Mouse (Mus musculus) CD4-positive, CD25-positive, alpha-beta regulatory T cell, adult 4 months (primary cell): ENCODE data around the gene Gucy1a1. TPM values are rescaled to one million over a fixed set of nuclear protein-coding genes. Genes with fewer than 3 reads are reported as not detected.
"Not testable (repeated sequence)": the region's sequence is repeated elsewhere in the genome, so short reads cannot be mapped to it uniquely, and the experiment has no call there.

ENCODE experiments used
- ATAC-seq: one replicate; pipeline ENCODE4 v1.8.0; 2017
- polyA plus RNA-seq, 2 experiments: library from polyadenylated mRNA; unstranded; fragments of 100-300 nt; shearing (Covaris generic); gene quantifications; one replicate each; pipeline ENCODE4 v1.2.1; 2017

The Gucy1a1 gene
- polyA plus RNA-seq, result 10 to 100 TPM in 1 of 2 experiments, 1 to 10 TPM in 1; 9.2 to 20.3 TPM

GRCm38 (mm10) chr3:82145126-82145901 is at the start of gene Gucy1a1:
Gucy1a1 (minus strand) TSS chr3:82145789.
- ATAC-seq, result peak; percentile 46

GRCm38 (mm10) chr3:82191559-82192245 is 46.1 kb upstream of the Gucy1a1 start:
- ATAC-seq, result peak; percentile 75

- no peak for ATAC-seq
These were observed 40.0 kb upstream of the Gucy1a1 start for GRCm38 (mm10) chr3:82185626-82186025.

GRCm38 (mm10) chr3:82181500-82181899 is 35.9 kb upstream of the Gucy1a1 start:
- ATAC-seq, result no peak

- no peak for ATAC-seq
These were observed 34.7 kb upstream of the Gucy1a1 start for GRCm38 (mm10) chr3:82180253-82180652.

- no peak for ATAC-seq
These were observed 29.9 kb upstream of the Gucy1a1 start for GRCm38 (mm10) chr3:82175501-82175900.

- ATAC-seq, result no peak
These were observed 21.5 kb upstream of the Gucy1a1 start for GRCm38 (mm10) chr3:82167064-82167463.

GRCm38 (mm10) chr3:82165937-82166336 is 20.3 kb upstream of the Gucy1a1 start:
- ATAC-seq, result no peak

- not testable (repeated sequence) for ATAC-seq
These were observed 17.4 kb upstream of the Gucy1a1 start for GRCm38 (mm10) chr3:82162992-82163391.

- no peak for ATAC-seq
These were observed 389 bp upstream of the Gucy1a1 start for GRCm38 (mm10) chr3:82145978-82146377.

GRCm38 (mm10) chr3:82144725-82145125 is 864 bp downstream of the Gucy1a1 start:
- ATAC-seq, result peak; percentile 7

GRCm38 (mm10) chr3:82140781-82141180 is 4.8 kb downstream of the Gucy1a1 start:
- peak; percentile 9 for ATAC-seq

- no peak for ATAC-seq
These were observed 7.5 kb downstream of the Gucy1a1 start for GRCm38 (mm10) chr3:82138002-82138667.

GRCm38 (mm10) chr3:82135483-82135882 is 10.1 kb downstream of the Gucy1a1 start:
- ATAC-seq, result no peak

GRCm38 (mm10) chr3:82129258-82129657 is 16.3 kb downstream of the Gucy1a1 start:
- no peak for ATAC-seq

- no peak for ATAC-seq
These were observed 21.0 kb downstream of the Gucy1a1 start for GRCm38 (mm10) chr3:82124567-82124966.

- no peak for ATAC-seq
These were observed 26.7 kb downstream of the Gucy1a1 start for GRCm38 (mm10) chr3:82118916-82119315.

- no peak for ATAC-seq
These were observed 33.1 kb downstream of the Gucy1a1 start for GRCm38 (mm10) chr3:82112439-82112838.

GRCm38 (mm10) chr3:82111986-82112385 is 33.6 kb downstream of the Gucy1a1 start:
- ATAC-seq, result no peak

GRCm38 (mm10) chr3:82108951-82109350 is 36.6 kb downstream of the Gucy1a1 start:
- no peak for ATAC-seq

- no peak for ATAC-seq
These were observed 41.4 kb downstream of the Gucy1a1 start for GRCm38 (mm10) chr3:82104229-82104628.

GRCm38 (mm10) chr3:82099127-82099526 is 46.5 kb downstream of the Gucy1a1 start:
- ATAC-seq, result no peak

GRCm38 (mm10) chr3:82096801-82097200 is 48.8 kb downstream of the Gucy1a1 start:
- ATAC-seq, result no peak
